Mouse (Mus musculus) liver, adult 2 months (tissue): ENCODE measurements at regions not wholly inside any gene's neighbourhood (a gene's known extent, or its start where the extent isn't known, plus 50 kb on each side); places are given as distances from the start of the nearest gene placed in this dataset.
"Not testable (repeated sequence)": the region's sequence is repeated elsewhere in the genome, so short reads cannot be mapped to it uniquely, and the experiment has no call there.

Experiments used
- CTCF ChIP-seq: fragments of 200-500 bp; IDR thresholded peaks from 2 replicates; pipeline ENCODE4 v1.5.1; 2011; ENCODE audit warnings: low read depth, low read length, control low read depth
- POLR2A ChIP-seq: fragments of 200-500 bp; IDR thresholded peaks from 2 replicates; pipeline ENCODE4 v1.6.1; 2011; ENCODE audit warnings: low read length, control low read depth; ENCODE audit not compliant: insufficient read depth; ENCODE audit errors: extremely low read depth

DNA sequence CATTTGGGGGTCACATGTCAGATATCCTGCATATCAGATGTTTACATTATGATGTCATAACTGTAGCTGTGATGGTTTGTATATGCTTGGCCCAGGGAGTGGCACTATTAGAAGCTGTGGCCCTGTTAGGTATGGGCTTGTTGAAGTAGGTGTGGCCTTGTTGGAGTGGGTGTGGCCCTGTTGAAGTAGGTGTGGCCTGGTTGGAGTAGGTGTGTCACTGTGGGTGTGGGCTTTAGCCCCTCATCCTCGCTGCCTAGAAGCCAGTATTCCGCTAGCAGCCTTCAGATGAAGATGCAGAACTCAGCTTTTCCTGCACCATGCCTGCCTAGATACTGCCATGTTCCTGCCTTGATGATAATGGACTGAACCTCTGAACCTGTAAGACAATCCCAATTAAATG lies 71.4 kb downstream of the Cpn2 start:
- not testable (repeated sequence) for TF ChIP-seq POLR2A, CTCF
